Mouse (Mus musculus) cortical plate, adult 2 months (tissue): ENCODE data around the gene Rnf212.

Experiments
- CTCF ChIP-seq: fragments of 200-500 bp; IDR thresholded peaks from 2 replicates; pipeline ENCODE4 v1.5.1; 2011; ENCODE audit warnings: mild to moderate bottlenecking, control low read depth, low read length; ENCODE audit not compliant: insufficient read depth; ENCODE audit errors: extremely low read depth
- POLR2A ChIP-seq: fragments of 200-500 bp; IDR thresholded peaks from 2 replicates; pipeline ENCODE4 v1.6.1; 2011; ENCODE audit warnings: mild to moderate bottlenecking, low read length, control low read depth; ENCODE audit not compliant: insufficient read depth; ENCODE audit errors: extremely low read depth

GRCm38 (mm10) chr5:108707758-108708157, 67.0 kb downstream of the Rnf212 start:
- TF ChIP-seq CTCF = no peak
- no peak for TF ChIP-seq POLR2A
